In the genomic region with DNA sequence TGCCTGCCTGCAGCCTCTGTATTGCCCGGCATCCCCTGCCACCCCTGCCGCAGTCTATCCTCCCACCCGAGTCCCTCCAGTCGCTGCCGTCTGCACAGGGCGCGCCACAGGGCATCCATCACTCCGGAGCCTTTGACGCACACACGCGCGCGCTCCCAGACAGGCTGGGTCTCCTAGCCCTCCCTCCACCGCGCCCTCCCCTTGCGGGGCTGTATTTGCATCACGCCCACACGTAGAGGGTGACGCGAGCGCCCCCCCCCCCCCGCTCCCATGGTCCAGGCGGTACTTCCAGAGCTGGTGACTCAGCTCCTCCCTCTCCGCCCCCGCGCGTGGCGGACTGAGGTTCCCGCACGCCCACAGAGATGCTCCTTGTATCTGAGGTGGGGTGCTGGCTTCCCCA, we compare ENCODE assay signal across 9 mouse cellular contexts. TPM values are rescaled to one million over a fixed set of nuclear protein-coding genes. Genes with fewer than 3 reads are reported as not detected.
DNase-seq lines count a peak whose midpoint lies in the region; ATAC-seq and TF ChIP-seq lines count a peak whose summit lies in the region.
"Had no signal": no experiment of that assay in that cellular context is flagged by ENCODE, and none has a peak within 500 bp of the region (broad histone marks: within the 10 kb centered on the region; RNA-seq: fewer than 3 reads in every experiment).

No protein-coding gene starts in this region.

- H3K9ac ChIP-seq in kidney, postnatal 0 days (ENCODE audit: low read depth, low read length) = no peak overlapping the region
- no peak overlapping the region for H3K9ac ChIP-seq in stomach, embryonic 14.5 days (replicated peaks; ENCODE audit: low read depth, low read length)

- H3K27ac ChIP-seq in kidney, postnatal 0 days = no peak overlapping the region
- H3K27ac ChIP-seq in forebrain, embryonic 10.5 days = no peak overlapping the region
- no peak overlapping the region for H3K27ac ChIP-seq in stomach, embryonic 14.5 days (ENCODE audit: low read length)

- H3K4me2 ChIP-seq in kidney, postnatal 0 days (ENCODE audit: low read length) = peak overlapping the region; percentile 76
- H3K4me2 ChIP-seq in stomach, embryonic 14.5 days (replicated peaks; ENCODE audit: low read depth, low read length) = peak overlapping the region; percentile 74

- DNase-seq in kidney, postnatal 0 days (ENCODE audit: low spot score) = peak; percentile 4
- no peak for DNase-seq in kidney, postnatal 14 days
- peak; percentile 90 for DNase-seq in brain, embryonic 14.5 days (ENCODE audit: low read depth)
- peak; percentile 55 for DNase-seq in forebrain, embryonic 10.5 days (ENCODE audit: extremely low spot score, low spot score)
- peak; percentile 35 to 68 for DNase-seq in layer of hippocampus, adult 18-20 months (ENCODE audit: low spot score in 2 of 2)
- DNase-seq in adipocyte (ENCODE audit: low spot score) = no peak

- TF ChIP-seq CTCF in kidney, postnatal 0 days (IDR thresholded peaks at IDR 0.05; ENCODE audit: low read depth) = no peak
- TF ChIP-seq CTCF in brain, embryonic 14.5 days (IDR thresholded peaks at IDR 0.05; ENCODE audit: borderline replicate concordance, extremely low read depth, insufficient read depth, insufficient read length) = no peak

- 0 out of 2 replicates have a peak, but pooled peaks have one; percentile 13 for TF ChIP-seq POLR2A in brain, embryonic 14.5 days (IDR thresholded peaks at IDR 0.05; ENCODE audit: borderline replicate concordance, extremely low read depth, insufficient read depth, insufficient read length, poor library complexity, severe bottlenecking)

- no peaks in the 10 kb centered on the region for H3K36me3 ChIP-seq in kidney, postnatal 0 days (ENCODE audit: insufficient read depth, low read length)
- no peaks in the 10 kb centered on the region for H3K36me3 ChIP-seq in forebrain, embryonic 10.5 days (replicated peaks)
- H3K36me3 ChIP-seq in stomach, embryonic 14.5 days (ENCODE audit: control insufficient read depth, insufficient read depth, low read length) = no peaks in the 10 kb centered on the region

- under 1% methylated on average over 29 of the region's 30 CpGs for WGBS in kidney, postnatal 0 days
- under 1% methylated on average over 25 of the region's 30 CpGs for WGBS in forebrain, embryonic 10.5 days
- WGBS in stomach, embryonic 14.5 days = 0% methylated on average over 28 of the region's 30 CpGs

- ATAC-seq in kidney, postnatal 0 days (replicated peaks; ENCODE audit: low FRiP score, low read depth) = peak; percentile 38; the same call in 1 of the 2 replicates
- 0 out of 2 replicates have a peak, but pooled peaks have one; percentile 26 for ATAC-seq in megakaryocyte progenitor cell, adult 5-6 weeks (replicated peaks; ENCODE audit: poor library complexity)
- ATAC-seq in stomach, embryonic 14.5 days (ENCODE audit: insufficient number of reproducible peaks, insufficient read depth, low FRiP score, low read depth) = peak; percentile 62; the same call in 1 of the 2 replicates

- peaks cover 13% of the 10 kb centered on the region for H3K4me1 ChIP-seq in kidney, postnatal 0 days (replicated peaks; ENCODE audit: insufficient read depth, low read length)
- peaks cover 34% of the 10 kb centered on the region for H3K4me1 ChIP-seq in forebrain, embryonic 10.5 days
- 0 out of 2 replicates have a peak, but pooled peaks cover 5% of the 10 kb centered on the region for H3K4me1 ChIP-seq in stomach, embryonic 14.5 days (ENCODE audit: control insufficient read depth, insufficient read depth, low read length)

- H3K27me3 ChIP-seq in kidney, postnatal 0 days (ENCODE audit: insufficient read depth, low read length) = peaks cover 54% of the 10 kb centered on the region
- peaks cover 97% of the 10 kb centered on the region for H3K27me3 ChIP-seq in forebrain, embryonic 10.5 days (ENCODE audit: poor library complexity, severe bottlenecking)
- H3K27me3 ChIP-seq in stomach, embryonic 14.5 days (ENCODE audit: control insufficient read depth, insufficient read depth, low read length) = peaks cover 29% of the 10 kb centered on the region

- peak overlapping the region; percentile 31 for H3K4me3 ChIP-seq in kidney, postnatal 0 days (replicated peaks; ENCODE audit: low read depth, low read length)
- H3K4me3 ChIP-seq in forebrain, embryonic 10.5 days = peak overlapping the region; percentile 64
- peak overlapping the region; percentile 43 for H3K4me3 ChIP-seq in stomach, embryonic 14.5 days (ENCODE audit: low read depth, low read length)

- no peaks in the 10 kb centered on the region for H3K9me3 ChIP-seq in kidney, postnatal 0 days (replicated peaks; ENCODE audit: low read length)
- H3K9me3 ChIP-seq in forebrain, embryonic 10.5 days = no peaks in the 10 kb centered on the region
- H3K9me3 ChIP-seq in stomach, embryonic 14.5 days (ENCODE audit: control insufficient read depth, low read depth, low read length) = no peaks in the 10 kb centered on the region

RNA-seq across cellular contexts. Expression of a gene that starts 1.3 kb away (rescaled TPM):
- polyA plus RNA-seq in kidney, postnatal 0 days (2015; fragmentation: Nextera tagmentation; extraction: Ambion mirVana) = 0.39 and 0.54 TPM in 2 replicates
- polyA plus RNA-seq in brain, embryonic 14.5 days (2012; rRNA removed) = 4.7 and 16.3 TPM in 2 replicates
- polyA plus RNA-seq in forebrain, embryonic 10.5 days (2016; fragmentation: Nextera tagmentation; extraction: Ambion mirVana) = 0.31 and 0.38 TPM in 2 replicates
- total RNA-seq in layer of hippocampus, adult 18-20 months (2021) = 10 to 100 TPM; 14.4 to 18.6 TPM
- not detected in 2 replicates for total RNA-seq in megakaryocyte progenitor cell, adult 5-6 weeks (2015)
- 0.14 TPM in 1 of 2 replicates, not detected in the other for total RNA-seq in megakaryocyte progenitor cell, adult 5-6 weeks (2017)
- polyA plus RNA-seq in stomach, embryonic 14.5 days (2014; fragmentation: Nextera tagmentation; extraction: Ambion mirVana) = 2.7 and 4.0 TPM in 2 replicates

RNA-seq across cellular contexts. Expression of a gene that starts 49.2 kb away (rescaled TPM):
- polyA plus RNA-seq in kidney, postnatal 0 days (2015; fragmentation: Nextera tagmentation; extraction: Ambion mirVana) = not detected in 2 replicates
- polyA plus RNA-seq in brain, embryonic 14.5 days (2012; rRNA removed) = not detected in 2 replicates
- not detected in 2 replicates for polyA plus RNA-seq in forebrain, embryonic 10.5 days (2016; fragmentation: Nextera tagmentation; extraction: Ambion mirVana)
- total RNA-seq in layer of hippocampus, adult 18-20 months (2021) = not detected
- total RNA-seq in megakaryocyte progenitor cell, adult 5-6 weeks (2015) = not detected in 2 replicates
- total RNA-seq in megakaryocyte progenitor cell, adult 5-6 weeks (2017) = not detected in 2 replicates
- not detected in 2 replicates for polyA plus RNA-seq in stomach, embryonic 14.5 days (2014; fragmentation: Nextera tagmentation; extraction: Ambion mirVana)
- total RNA-seq: neutrophil, adult 5-6 weeks had no signal

RNA-seq across cellular contexts. Expression of a gene that starts 49.9 kb away (rescaled TPM):
- 24.0 and 28.2 TPM in 2 replicates for polyA plus RNA-seq in kidney, postnatal 0 days (2015; fragmentation: Nextera tagmentation; extraction: Ambion mirVana)
- polyA plus RNA-seq in brain, embryonic 14.5 days (2012; rRNA removed) = 2.4 and 3.2 TPM in 2 replicates
- 31.3 and 34.4 TPM in 2 replicates for polyA plus RNA-seq in forebrain, embryonic 10.5 days (2016; fragmentation: Nextera tagmentation; extraction: Ambion mirVana)
- 10 to 100 TPM; 22.4 to 22.9 TPM for total RNA-seq in layer of hippocampus, adult 18-20 months (2021)
- total RNA-seq in megakaryocyte progenitor cell, adult 5-6 weeks (2015) = 3.4 and 6.7 TPM in 2 replicates
- 7.2 and 11.6 TPM in 2 replicates for total RNA-seq in megakaryocyte progenitor cell, adult 5-6 weeks (2017)
- polyA plus RNA-seq in stomach, embryonic 14.5 days (2014; fragmentation: Nextera tagmentation; extraction: Ambion mirVana) = 20.6 and 20.8 TPM in 2 replicates

Comparison
In these comparisons a context has a peak if more than half of its experiments do, and no peak if none do; other contexts are left out.
1. DNase-seq: peak in kidney, postnatal 0 days (single experiment), brain, embryonic 14.5 days (single experiment), forebrain, embryonic 10.5 days (single experiment) and layer of hippocampus, adult 18-20 months (2 of 2); none in kidney, postnatal 14 days (single experiment) and adipocyte (single experiment).
2. Peak in every context shown above with its lines, with median percentiles within 50 percentile points of each other: ATAC-seq and H3K4me3 ChIP-seq.